Mouse (Mus musculus): ENCODE measurements at regions not wholly inside any gene's neighbourhood (a gene's known extent, or its start where the extent isn't known, plus 50 kb on each side); places are given as distances from the start of the nearest gene placed in this dataset.

GRCm38 (mm10) chr14:46480396-46480795, 89.9 kb upstream of the Bmp4 start:
- no peak for TF ChIP-seq POLR2A (IDR thresholded peaks at IDR 0.05; ENCODE audit: low read depth, low read length)
- no peak for TF ChIP-seq CTCF (IDR thresholded peaks at IDR 0.05; ENCODE audit: extremely low read depth, insufficient read depth, insufficient read length, insufficient replicate concordance)

Measured in spleen, adult 2 months (tissue).